8 mouse cellular contexts compared by ENCODE assay signal in the genomic region with DNA sequence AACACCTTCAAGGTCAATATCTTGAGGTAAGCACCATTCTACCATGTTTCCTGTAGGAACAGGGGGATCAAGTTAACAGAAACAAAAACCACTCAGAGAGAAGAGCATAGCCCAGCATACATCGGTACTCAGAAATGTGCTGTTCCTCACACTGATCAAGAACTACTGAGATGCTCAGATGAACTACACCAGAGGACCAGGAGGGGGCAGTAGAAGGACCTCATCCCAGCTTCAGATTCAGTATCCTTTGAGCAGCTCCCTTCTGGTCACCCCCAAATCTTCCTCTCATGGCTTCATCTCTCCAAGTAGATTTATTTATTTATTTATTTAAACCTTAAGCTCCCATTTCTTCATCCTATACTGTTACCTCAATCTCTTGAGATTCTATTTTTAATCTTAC. TPM values are rescaled to one million over a fixed set of nuclear protein-coding genes. Genes with fewer than 3 reads are reported as not detected.
A peak's percentile ranks its signal among the peaks of the same experiment; 100 is the strongest.
DNase-seq lines count a peak whose midpoint lies in the region; ATAC-seq and TF ChIP-seq lines count a peak whose summit lies in the region.

No protein-coding gene starts in this region.

- WGBS in hindbrain, embryonic 10.5 days, result 58% methylated on average over 1 of the region's 1 CpGs
- 71% methylated on average over 1 of the region's 1 CpGs for WGBS in hindbrain, embryonic 13.5 days
- 62% methylated on average over 1 of the region's 1 CpGs for WGBS in kidney, postnatal 0 days

- no peaks in the 10 kb centered on the region for H3K27me3 ChIP-seq in hindbrain, embryonic 10.5 days (ENCODE audit: insufficient read depth, poor library complexity, severe bottlenecking)
- no peaks in the 10 kb centered on the region for H3K27me3 ChIP-seq in hindbrain, embryonic 13.5 days
- no peaks in the 10 kb centered on the region for H3K27me3 ChIP-seq in kidney, postnatal 0 days (ENCODE audit: insufficient read depth, low read length)

- peaks cover 16% of the 10 kb centered on the region; the same call in 1 of the 2 replicates for H3K36me3 ChIP-seq in hindbrain, embryonic 10.5 days
- peaks cover 10% of the 10 kb centered on the region for H3K36me3 ChIP-seq in hindbrain, embryonic 13.5 days
- no peaks in the 10 kb centered on the region for H3K36me3 ChIP-seq in kidney, postnatal 0 days (ENCODE audit: insufficient read depth, low read length)

- no peaks in the 10 kb centered on the region for H3K9me3 ChIP-seq in hindbrain, embryonic 10.5 days
- H3K9me3 ChIP-seq in hindbrain, embryonic 13.5 days, result no peaks in the 10 kb centered on the region
- H3K9me3 ChIP-seq in kidney, postnatal 0 days (replicated peaks; ENCODE audit: low read length), result no peaks in the 10 kb centered on the region

- no peak for ATAC-seq in hindbrain, embryonic 13.5 days (ENCODE audit: low FRiP score)
- no peak; the same call in 1 of the 2 replicates for ATAC-seq in kidney, postnatal 0 days (replicated peaks; ENCODE audit: low FRiP score, low read depth)

- no peak overlapping the region for H3K27ac ChIP-seq in hindbrain, embryonic 10.5 days
- no peak overlapping the region for H3K27ac ChIP-seq in hindbrain, embryonic 13.5 days
- no peak overlapping the region for H3K27ac ChIP-seq in kidney, postnatal 0 days

- no peak overlapping the region for H3K9ac ChIP-seq in hindbrain, embryonic 13.5 days
- no peak overlapping the region for H3K9ac ChIP-seq in kidney, postnatal 0 days (ENCODE audit: low read depth, low read length)

- H3K4me1 ChIP-seq in hindbrain, embryonic 10.5 days (replicated peaks), result no peaks in the 10 kb centered on the region
- H3K4me1 ChIP-seq in hindbrain, embryonic 13.5 days (replicated peaks), result no peaks in the 10 kb centered on the region; the same call in 1 of the 2 replicates
- H3K4me1 ChIP-seq in kidney, postnatal 0 days (replicated peaks; ENCODE audit: insufficient read depth, low read length), result no peaks in the 10 kb centered on the region

- H3K4me2 ChIP-seq in hindbrain, embryonic 13.5 days, result no peak overlapping the region
- no peak overlapping the region for H3K4me2 ChIP-seq in kidney, postnatal 0 days (ENCODE audit: low read length)

- no peak overlapping the region for H3K4me3 ChIP-seq in hindbrain, embryonic 10.5 days
- H3K4me3 ChIP-seq in hindbrain, embryonic 13.5 days, result no peak overlapping the region
- no peak overlapping the region for H3K4me3 ChIP-seq in kidney, postnatal 0 days (replicated peaks; ENCODE audit: low read depth, low read length)

- DNase-seq in hindbrain, embryonic 10.5 days (ENCODE audit: low spot score), result peak; percentile 36
- DNase-seq in B cell, adult 2 months, result peak; percentile 79 to 82
- DNase-seq in NIH3T3 (ENCODE audit: low read depth), result peak; percentile 67
- peak; percentile 57 for DNase-seq in embryo, embryonic 10 days (ENCODE audit: low spot score)
- DNase-seq in kidney, postnatal 0 days (ENCODE audit: low spot score), result peak; percentile 28
- DNase-seq in natural killer cell, adult 2 months (ENCODE audit: low spot score in 2 of 2), result peak; percentile 33 to 58
- DNase-seq in right cerebral cortex, postnatal 4 days, result no peak

- peak; percentile 75 for TF ChIP-seq CTCF in kidney, postnatal 0 days (IDR thresholded peaks at IDR 0.05; ENCODE audit: low read depth)

RNA-seq across cellular contexts. Expression of a gene that starts 12.2 kb away (rescaled TPM):
- polyA plus RNA-seq in hindbrain, embryonic 10.5 days (2016; fragmentation: Nextera tagmentation; extraction: Ambion mirVana), result 10.1 and 12.4 TPM in 2 replicates
- polyA plus RNA-seq in hindbrain, embryonic 13.5 days (2015; fragmentation: Nextera tagmentation; extraction: Ambion mirVana), result 14.4 and 19.1 TPM in 2 replicates
- polyA plus RNA-seq in kidney, postnatal 0 days (2015; fragmentation: Nextera tagmentation; extraction: Ambion mirVana), result 6.9 TPM in 2 replicates

RNA-seq across cellular contexts. Expression of a gene that starts 15.1 kb away (rescaled TPM):
- polyA plus RNA-seq in hindbrain, embryonic 10.5 days (2016; fragmentation: Nextera tagmentation; extraction: Ambion mirVana), result 0.21 TPM in 1 of 2 replicates, not detected in the other
- 0.18 and 0.25 TPM in 2 replicates for polyA plus RNA-seq in hindbrain, embryonic 13.5 days (2015; fragmentation: Nextera tagmentation; extraction: Ambion mirVana)
- 0.04 TPM in 1 of 2 replicates, not detected in the other for polyA plus RNA-seq in kidney, postnatal 0 days (2015; fragmentation: Nextera tagmentation; extraction: Ambion mirVana)

RNA-seq across cellular contexts. Expression of a gene that starts 47.4 kb away (rescaled TPM):
- polyA plus RNA-seq in hindbrain, embryonic 10.5 days (2016; fragmentation: Nextera tagmentation; extraction: Ambion mirVana), result 175 and 200 TPM in 2 replicates
- polyA plus RNA-seq in hindbrain, embryonic 13.5 days (2015; fragmentation: Nextera tagmentation; extraction: Ambion mirVana), result 126 and 132 TPM in 2 replicates
- 184 and 196 TPM in 2 replicates for polyA plus RNA-seq in kidney, postnatal 0 days (2015; fragmentation: Nextera tagmentation; extraction: Ambion mirVana)
